Mouse (Mus musculus): ENCODE measurements around the gene H2al2a. TPM values are rescaled to one million over a fixed set of nuclear protein-coding genes. Genes with fewer than 3 reads are reported as not detected.

Gene H2al2a
- polyA plus RNA-seq, 1 experiment, result not detected

DNA sequence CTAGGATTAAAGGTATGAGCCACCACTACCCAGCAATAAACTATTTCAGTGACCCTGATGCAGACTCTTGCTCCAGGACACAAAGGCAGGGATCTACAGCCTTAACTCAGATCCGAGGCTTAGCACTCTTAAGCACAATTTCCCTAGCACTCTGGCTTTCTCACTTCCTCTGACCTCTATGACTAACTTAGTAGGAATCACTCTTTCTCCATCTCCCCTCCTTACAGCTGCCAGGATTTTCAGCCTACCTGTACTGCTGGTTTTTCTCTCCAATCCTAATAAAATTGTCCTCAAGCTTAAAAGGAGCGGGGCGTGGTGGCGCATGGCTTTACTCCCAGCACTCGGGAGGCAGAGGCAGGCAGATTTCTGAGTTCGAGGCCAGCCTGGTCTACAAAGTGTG, 20.6 kb upstream of the H2al2a start:
- H3K4me3 ChIP-seq (ENCODE audit: insufficient read depth, low read depth, low read length), result no peak overlapping the region
- WGBS, result 98% methylated on average over 6 of the region's 6 CpGs
- H3K27ac ChIP-seq (ENCODE audit: insufficient read depth, low read depth, low read length), result no peak overlapping the region
- no peak for TF ChIP-seq CTCF (IDR thresholded peaks at IDR 0.05; ENCODE audit: insufficient read depth, low read depth, low read length)
- no peak for TF ChIP-seq POLR2A (IDR thresholded peaks at IDR 0.05; ENCODE audit: insufficient read depth, low read depth, low read length)
- H3K4me1 ChIP-seq (ENCODE audit: control insufficient read depth, insufficient read depth, low read length), result no peaks in the 10 kb centered on the region

DNA sequence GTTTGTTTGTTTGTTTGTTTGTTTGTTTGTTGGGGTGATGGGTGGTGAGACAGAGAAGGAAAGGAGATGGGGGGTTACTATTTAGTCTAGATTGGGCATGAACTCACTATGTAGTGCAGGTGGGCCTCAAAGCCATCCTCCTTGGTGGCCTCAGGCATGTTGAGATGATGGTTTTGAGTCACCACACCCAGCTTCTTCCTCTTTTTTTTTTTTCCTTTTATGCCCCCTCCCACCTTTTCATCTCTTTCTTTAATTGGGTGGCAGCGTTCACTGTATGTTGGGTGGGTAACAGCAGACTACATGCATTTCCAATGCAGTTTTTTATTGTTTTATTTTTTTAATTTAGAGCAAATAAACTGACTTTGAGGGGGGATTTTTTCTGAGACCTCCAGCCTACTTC, 19.9 kb upstream of the H2al2a start:
- Histone ChIP-seq H3K4me1 (ENCODE audit: control insufficient read depth, insufficient read depth, low read length) (no peaks in the 10 kb centered on the region), H3K27ac (ENCODE audit: insufficient read depth, low read depth, low read length) (no peak overlapping the region), H3K4me3 (ENCODE audit: insufficient read depth, low read depth, low read length) (no peak overlapping the region)
- TF ChIP-seq POLR2A (IDR thresholded peaks at IDR 0.05; ENCODE audit: insufficient read depth, low read depth, low read length) (no peak), CTCF (IDR thresholded peaks at IDR 0.05; ENCODE audit: insufficient read depth, low read depth, low read length) (no peak)
- WGBS, result 96% methylated on average over 1 of the region's 1 CpGs

DNA sequence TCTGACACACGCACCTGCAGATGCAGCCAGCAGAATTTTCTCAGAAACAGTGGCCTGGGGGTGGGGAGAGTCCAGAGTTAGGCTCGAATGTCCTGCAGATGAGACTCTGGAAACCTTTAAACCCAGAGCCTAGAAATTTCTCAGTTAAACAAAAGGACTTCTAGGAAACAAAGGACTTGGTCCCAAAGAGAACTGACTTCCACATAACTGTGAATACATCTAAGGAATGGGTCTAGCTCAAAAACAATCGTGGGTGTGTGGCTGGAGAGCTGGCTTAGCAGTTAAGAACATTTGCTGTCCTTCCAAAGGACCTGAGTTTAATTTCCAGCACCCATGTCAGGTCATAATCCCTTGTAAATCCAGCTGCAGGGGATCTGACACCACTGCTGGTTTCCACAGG, 18.8 kb upstream of the H2al2a start:
- Histone ChIP-seq H3K4me3 (ENCODE audit: insufficient read depth, low read depth, low read length) (no peak overlapping the region), H3K4me1 (ENCODE audit: control insufficient read depth, insufficient read depth, low read length) (no peaks in the 10 kb centered on the region), H3K27ac (ENCODE audit: insufficient read depth, low read depth, low read length) (no peak overlapping the region)
- WGBS, result 67% methylated on average over 3 of the region's 3 CpGs
- TF ChIP-seq CTCF (IDR thresholded peaks at IDR 0.05; ENCODE audit: insufficient read depth, low read depth, low read length), result no peak
- TF ChIP-seq POLR2A (IDR thresholded peaks at IDR 0.05; ENCODE audit: insufficient read depth, low read depth, low read length), result no peak

DNA sequence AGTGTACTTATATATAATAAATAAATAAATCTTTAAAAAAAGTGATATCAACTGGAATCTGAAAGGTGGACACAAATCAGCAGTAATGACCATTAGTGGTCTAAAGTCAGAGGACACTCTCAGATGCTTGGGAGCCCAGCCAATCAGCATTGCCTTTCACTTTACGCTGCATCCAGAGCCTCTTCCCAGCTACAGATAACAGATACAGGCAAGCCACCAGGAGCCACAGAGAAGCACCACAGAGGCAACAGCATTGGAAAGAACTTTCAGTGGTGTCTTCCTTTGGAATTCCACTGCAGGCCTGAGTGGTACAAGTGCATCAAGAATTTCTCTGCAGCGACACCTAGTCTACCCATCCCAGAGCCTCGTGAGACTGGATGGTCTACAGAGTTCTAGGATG, 16.1 kb upstream of the H2al2a start:
- no peak for TF ChIP-seq POLR2A (IDR thresholded peaks at IDR 0.05; ENCODE audit: insufficient read depth, low read depth, low read length)
- no peak for TF ChIP-seq CTCF (IDR thresholded peaks at IDR 0.05; ENCODE audit: insufficient read depth, low read depth, low read length)
- 93% methylated on average over 3 of the region's 3 CpGs for WGBS
- no peak overlapping the region for H3K4me3 ChIP-seq (ENCODE audit: insufficient read depth, low read depth, low read length)
- H3K27ac ChIP-seq (ENCODE audit: insufficient read depth, low read depth, low read length), result no peak overlapping the region
- no peaks in the 10 kb centered on the region for H3K4me1 ChIP-seq (ENCODE audit: control insufficient read depth, insufficient read depth, low read length)

DNA sequence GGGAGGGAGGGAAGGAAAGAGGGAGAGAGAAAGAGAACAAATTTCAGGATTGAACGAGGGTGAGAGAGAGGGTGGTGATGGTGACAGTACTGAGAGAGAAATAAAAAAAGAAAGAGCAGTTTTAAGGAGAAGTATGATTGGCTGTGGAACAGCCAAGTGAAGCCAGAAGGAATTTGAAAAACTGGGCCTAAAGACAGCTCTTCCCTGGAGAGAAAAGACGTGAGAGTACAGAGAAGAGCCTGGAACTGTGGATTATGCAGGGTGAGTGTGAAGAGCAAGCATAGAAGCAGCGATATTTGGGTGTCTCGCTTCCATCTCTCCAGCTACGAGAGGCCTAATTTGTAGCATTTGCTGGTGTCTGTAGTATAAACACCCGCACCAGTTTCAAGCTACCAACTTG, 14.5 kb upstream of the H2al2a start:
- H3K4me3 ChIP-seq (ENCODE audit: insufficient read depth, low read depth, low read length), result no peak overlapping the region
- 83% methylated on average over 6 of the region's 6 CpGs for WGBS
- TF ChIP-seq POLR2A (IDR thresholded peaks at IDR 0.05; ENCODE audit: insufficient read depth, low read depth, low read length) (no peak), CTCF (IDR thresholded peaks at IDR 0.05; ENCODE audit: insufficient read depth, low read depth, low read length) (no peak)
- H3K4me1 ChIP-seq (ENCODE audit: control insufficient read depth, insufficient read depth, low read length), result no peaks in the 10 kb centered on the region
- no peak overlapping the region for H3K27ac ChIP-seq (ENCODE audit: insufficient read depth, low read depth, low read length)

DNA sequence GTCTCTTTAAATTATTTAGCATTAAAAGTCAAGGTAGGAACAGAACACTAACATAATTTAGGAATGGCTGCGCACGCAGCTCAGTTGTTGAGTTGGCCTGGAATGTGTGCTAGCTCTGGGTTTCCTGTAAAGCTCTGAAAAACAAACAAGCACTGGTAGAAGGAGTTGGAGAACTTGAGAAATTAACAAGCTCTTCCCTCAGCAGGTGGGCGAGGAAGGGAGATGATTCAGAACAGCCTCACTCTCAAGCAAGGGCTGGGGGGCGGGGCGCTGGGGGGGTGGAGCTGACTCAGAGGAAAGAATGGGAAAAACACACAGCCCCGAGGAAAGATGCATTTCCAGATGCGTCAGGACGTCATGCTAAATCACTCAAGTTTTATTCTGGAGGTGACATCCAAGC, 8.4 kb upstream of the H2al2a start:
- 24% methylated on average over 8 of the region's 8 CpGs for WGBS
- no peak for TF ChIP-seq POLR2A (IDR thresholded peaks at IDR 0.05; ENCODE audit: insufficient read depth, low read depth, low read length)
- TF ChIP-seq CTCF (IDR thresholded peaks at IDR 0.05; ENCODE audit: insufficient read depth, low read depth, low read length), result no peak
- H3K4me1 ChIP-seq (ENCODE audit: control insufficient read depth, insufficient read depth, low read length), result no peaks in the 10 kb centered on the region

DNA sequence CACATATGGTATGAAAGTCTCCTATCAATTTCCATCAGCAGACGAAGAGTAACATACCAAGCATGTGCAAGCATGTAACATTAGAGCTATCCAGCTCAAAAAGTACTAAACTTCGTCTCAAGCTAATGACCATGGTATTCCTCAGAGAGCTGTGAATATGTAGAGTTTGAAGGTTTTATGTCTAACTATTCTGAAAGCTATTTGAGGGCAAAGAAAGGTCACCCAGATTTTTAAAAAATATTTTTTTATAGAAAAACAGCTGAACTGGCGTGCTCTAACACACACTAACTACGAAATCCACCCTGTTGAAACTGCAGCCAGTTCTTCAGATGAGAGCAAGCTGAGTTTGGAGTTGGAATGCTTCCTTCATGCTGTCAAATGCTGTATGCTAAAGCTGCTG, 7.5 kb upstream of the H2al2a start:
- Histone ChIP-seq H3K27ac (ENCODE audit: insufficient read depth, low read depth, low read length) (no peak overlapping the region), H3K4me1 (ENCODE audit: control insufficient read depth, insufficient read depth, low read length) (no peaks in the 10 kb centered on the region), H3K4me3 (ENCODE audit: insufficient read depth, low read depth, low read length) (no peak overlapping the region)
- no peak for TF ChIP-seq CTCF (IDR thresholded peaks at IDR 0.05; ENCODE audit: insufficient read depth, low read depth, low read length)
- TF ChIP-seq POLR2A (IDR thresholded peaks at IDR 0.05; ENCODE audit: insufficient read depth, low read depth, low read length), result no peak
- 97% methylated on average over 4 of the region's 4 CpGs for WGBS

More for the DNA sequence above, 8.4 kb upstream of the H2al2a start:
- H3K27ac ChIP-seq (ENCODE audit: insufficient read depth, low read depth, low read length), result no peak overlapping the region
- H3K4me3 ChIP-seq (ENCODE audit: insufficient read depth, low read depth, low read length), result no peak overlapping the region

DNA sequence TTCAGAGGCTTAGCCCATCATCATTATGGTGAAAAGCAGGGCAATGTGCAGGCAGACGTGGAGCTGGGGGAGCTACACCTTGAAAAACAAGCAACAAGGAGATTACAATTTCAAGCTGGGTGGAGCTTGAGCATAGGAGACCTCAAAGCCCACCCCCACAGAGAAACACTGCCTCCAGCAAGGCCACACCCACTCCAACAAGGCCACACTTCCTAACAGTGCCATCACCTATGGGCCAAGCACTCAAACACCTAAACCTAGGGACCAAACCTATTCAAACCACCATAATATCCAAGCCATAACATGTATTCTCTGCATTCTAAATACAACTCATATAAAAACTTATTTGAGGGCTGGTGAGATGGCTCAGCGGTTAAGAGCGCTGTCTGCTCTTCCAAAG, 5.5 kb upstream of the H2al2a start:
- over 99% methylated on average over 3 of the region's 3 CpGs for WGBS

DNA sequence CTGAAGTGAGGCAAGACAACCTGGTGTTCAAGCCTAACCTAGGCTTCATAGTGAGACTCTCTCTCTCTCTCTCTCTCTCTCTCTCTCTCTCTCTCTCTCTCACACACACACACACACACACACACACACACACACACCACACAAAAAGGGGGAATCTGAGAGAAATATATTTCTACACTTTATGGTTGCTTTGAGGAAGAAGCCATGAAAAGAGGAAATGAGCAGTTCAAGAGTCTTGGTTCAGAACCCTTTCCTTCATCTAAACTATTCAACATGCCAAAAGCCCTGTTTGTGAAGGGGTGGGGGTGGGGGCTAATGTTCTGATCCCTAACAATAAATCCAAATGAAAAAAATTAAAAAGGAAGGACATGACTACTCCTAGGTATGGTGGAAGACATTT, 7.2 kb downstream of the H2al2a start:
- Histone ChIP-seq H3K4me1 (ENCODE audit: control insufficient read depth, insufficient read depth, low read length) (no peaks in the 10 kb centered on the region), H3K27ac (ENCODE audit: insufficient read depth, low read depth, low read length) (no peak overlapping the region), H3K4me3 (ENCODE audit: insufficient read depth, low read depth, low read length) (no peak overlapping the region)
- TF ChIP-seq POLR2A (IDR thresholded peaks at IDR 0.05; ENCODE audit: insufficient read depth, low read depth, low read length), result no peak

More for the DNA sequence above, 5.5 kb upstream of the H2al2a start:
- no peak for TF ChIP-seq CTCF (IDR thresholded peaks at IDR 0.05; ENCODE audit: insufficient read depth, low read depth, low read length)
- no peak for TF ChIP-seq POLR2A (IDR thresholded peaks at IDR 0.05; ENCODE audit: insufficient read depth, low read depth, low read length)
- Histone ChIP-seq H3K4me3 (ENCODE audit: insufficient read depth, low read depth, low read length) (no peak overlapping the region), H3K27ac (ENCODE audit: insufficient read depth, low read depth, low read length) (no peak overlapping the region), H3K4me1 (ENCODE audit: control insufficient read depth, insufficient read depth, low read length) (no peaks in the 10 kb centered on the region)

DNA sequence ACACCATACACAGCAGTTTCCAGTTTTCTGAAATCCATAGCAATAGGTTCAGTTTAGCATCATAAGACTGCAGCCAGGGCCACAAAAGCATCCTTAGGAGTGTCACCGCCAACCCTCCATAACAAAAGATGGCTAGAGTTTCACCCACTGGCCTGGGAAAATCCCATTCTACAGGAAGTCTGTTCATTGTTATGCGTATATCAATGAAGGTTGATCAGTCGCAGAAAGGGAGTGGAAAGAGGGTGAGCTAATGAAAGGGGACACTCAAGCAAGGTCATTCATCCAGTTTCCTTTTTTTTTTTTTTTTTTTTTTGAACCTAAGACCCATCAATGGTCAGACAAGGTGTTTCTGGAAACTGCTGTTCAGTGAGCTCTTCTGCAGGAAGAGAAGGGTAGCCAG, 7.6 kb downstream of the H2al2a start:
- Histone ChIP-seq H3K27ac (ENCODE audit: insufficient read depth, low read depth, low read length) (no peak overlapping the region), H3K4me1 (ENCODE audit: control insufficient read depth, insufficient read depth, low read length) (no peaks in the 10 kb centered on the region), H3K4me3 (ENCODE audit: insufficient read depth, low read depth, low read length) (no peak overlapping the region)
- no peak for TF ChIP-seq POLR2A (IDR thresholded peaks at IDR 0.05; ENCODE audit: insufficient read depth, low read depth, low read length)
- no peak for TF ChIP-seq CTCF (IDR thresholded peaks at IDR 0.05; ENCODE audit: insufficient read depth, low read depth, low read length)
- 79% methylated on average over 3 of the region's 3 CpGs for WGBS
